In the genomic region with DNA sequence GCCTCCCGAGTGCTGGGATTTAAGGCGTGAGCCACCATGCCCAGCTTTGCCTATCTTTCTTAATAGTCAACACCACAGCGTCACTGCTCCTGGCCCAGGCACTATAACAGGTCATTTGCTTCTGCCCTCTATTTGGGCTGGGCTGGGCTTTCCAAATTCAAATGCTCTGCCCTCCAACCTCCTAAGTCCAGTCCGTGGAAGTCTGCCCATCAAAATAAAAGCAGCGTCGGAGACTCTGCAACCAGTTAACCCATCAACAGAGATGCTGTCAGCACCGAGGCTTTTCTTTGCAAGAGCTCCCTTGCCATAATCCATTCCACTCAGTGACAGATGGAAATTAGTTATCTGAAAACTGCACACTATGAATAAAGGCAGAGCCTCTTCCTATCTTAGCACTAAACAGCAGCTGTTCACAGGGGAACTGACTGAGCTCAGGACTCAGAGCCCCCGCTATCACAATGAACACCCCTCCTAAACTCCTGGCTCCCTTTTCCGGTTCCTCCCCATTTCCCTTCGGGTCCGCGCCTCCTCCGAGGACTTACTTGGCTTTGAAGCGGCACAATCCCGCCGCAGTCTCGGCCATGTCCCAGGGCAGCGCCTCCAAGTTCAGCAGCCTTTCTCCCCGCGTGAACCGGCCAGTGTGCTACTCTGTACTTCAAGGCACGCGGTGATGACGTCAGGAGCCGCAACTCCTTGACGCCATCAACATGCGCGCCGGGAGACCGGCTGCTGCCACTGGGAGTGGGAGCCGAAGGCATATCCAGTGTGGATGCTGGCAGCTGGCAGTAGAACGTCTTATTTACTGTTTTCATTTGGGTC, we compare ENCODE assay signal across 8 mouse cellular contexts. TPM values are rescaled to one million over a fixed set of nuclear protein-coding genes. Genes with fewer than 3 reads are reported as not detected.
A peak's percentile ranks its signal among the peaks of the same experiment; 100 is the strongest.
DNase-seq lines count a peak whose midpoint lies in the region; ATAC-seq and TF ChIP-seq lines count a peak whose summit lies in the region.

Gene Tbl3, minus strand, starts transcription at position 679 of the 819 bp plus-strand sequence.

- peak; percentile 38; the same call in 1 of the 2 replicates for TF ChIP-seq EP300 in liver, embryonic 14.5 days (IDR thresholded peaks at IDR 0.05; ENCODE audit: low read depth)
- no peak for TF ChIP-seq EP300 in stomach, postnatal 0 days (optimal IDR thresholded peaks at IDR 0.05)

- 5% methylated on average over 32 of the region's 32 CpGs for WGBS in forebrain, embryonic 10.5 days
- 3% methylated on average over 32 of the region's 32 CpGs for WGBS in heart, embryonic 15.5 days
- WGBS in liver, embryonic 14.5 days (ENCODE audit: insufficient replicate concordance), result 1% methylated on average over 32 of the region's 32 CpGs
- 4% methylated on average over 32 of the region's 32 CpGs for WGBS in neural tube, embryonic 11.5 days
- WGBS in stomach, postnatal 0 days, result 2% methylated on average over 32 of the region's 32 CpGs

- H3K27me3 ChIP-seq in forebrain, embryonic 10.5 days (ENCODE audit: poor library complexity, severe bottlenecking), result no peaks in the 10 kb centered on the region
- no peaks in the 10 kb centered on the region for H3K27me3 ChIP-seq in heart, embryonic 15.5 days
- H3K27me3 ChIP-seq in liver, embryonic 14.5 days (ENCODE audit: control insufficient read depth, insufficient read depth, low read length), result no peaks in the 10 kb centered on the region
- H3K27me3 ChIP-seq in neural tube, embryonic 11.5 days (ENCODE audit: control insufficient read depth, insufficient read depth, low read length), result no peaks in the 10 kb centered on the region
- H3K27me3 ChIP-seq in stomach, postnatal 0 days (ENCODE audit: control insufficient read depth, insufficient read depth, low read length), result no peaks in the 10 kb centered on the region

- H3K9ac ChIP-seq in heart, embryonic 15.5 days, result peak within 1 kb of the TSS; percentile 77
- peak within 1 kb of the TSS; percentile 83 for H3K9ac ChIP-seq in liver, embryonic 14.5 days (replicated peaks)
- peak within 1 kb of the TSS; percentile 67 for H3K9ac ChIP-seq in neural tube, embryonic 11.5 days (ENCODE audit: low read length)
- peak within 1 kb of the TSS; percentile 72 for H3K9ac ChIP-seq in stomach, postnatal 0 days (ENCODE audit: low read length)

- H3K36me3 ChIP-seq in forebrain, embryonic 10.5 days (replicated peaks), result peaks cover 36% of the 10 kb centered on the region
- peaks cover 22% of the 10 kb centered on the region for H3K36me3 ChIP-seq in heart, embryonic 15.5 days
- peaks cover 6% of the 10 kb centered on the region for H3K36me3 ChIP-seq in liver, embryonic 14.5 days (replicated peaks; ENCODE audit: control insufficient read depth, insufficient read depth, low read depth)
- peaks cover 6% of the 10 kb centered on the region for H3K36me3 ChIP-seq in neural tube, embryonic 11.5 days (ENCODE audit: control insufficient read depth, insufficient read depth, low read length)
- H3K36me3 ChIP-seq in stomach, postnatal 0 days (ENCODE audit: control insufficient read depth, insufficient read depth, low read length), result peaks cover 13% of the 10 kb centered on the region

- no peak; the same call in 1 of the 2 replicates for TF ChIP-seq CTCF in liver, embryonic 14.5 days (IDR thresholded peaks at IDR 0.05; ENCODE audit: low read depth)
- TF ChIP-seq CTCF in stomach, postnatal 0 days (IDR thresholded peaks at IDR 0.05; ENCODE audit: low read depth), result no peak

- H3K9me3 ChIP-seq in forebrain, embryonic 10.5 days, result no peaks in the 10 kb centered on the region
- H3K9me3 ChIP-seq in heart, embryonic 15.5 days (replicated peaks), result no peaks in the 10 kb centered on the region
- no peaks in the 10 kb centered on the region for H3K9me3 ChIP-seq in liver, embryonic 14.5 days (ENCODE audit: control insufficient read depth, low read length)
- no peaks in the 10 kb centered on the region for H3K9me3 ChIP-seq in neural tube, embryonic 11.5 days (ENCODE audit: control insufficient read depth, low read length)
- no peaks in the 10 kb centered on the region for H3K9me3 ChIP-seq in stomach, postnatal 0 days (ENCODE audit: control insufficient read depth, low read length)

- DNase-seq in CD4-positive, CD25-positive, alpha-beta regulatory T cell, adult 2 months (ENCODE audit: low read depth, low spot score), result peak; percentile 95
- peak; percentile 86 for DNase-seq in c-Kit-negative CD71-positive TER-119-positive erythroid progenitor cells, embryonic 14.5 days (ENCODE audit: low read depth, low spot score)
- peak; percentile 94 for DNase-seq in forebrain, embryonic 10.5 days (ENCODE audit: extremely low spot score, low spot score)
- DNase-seq in kidney, postnatal 25 days, result peak; percentile 96
- DNase-seq in liver, embryonic 14.5 days (ENCODE audit: low read depth in 3 of 3, low spot score in 3 of 3), result peak; percentile 85 to 90 (median 88)
- DNase-seq in neural tube, embryonic 11.5 days (ENCODE audit: low spot score), result peak; percentile 96
- peak; percentile 96 for DNase-seq in stomach, postnatal 0 days (ENCODE audit: low spot score)

- H3K4me1 ChIP-seq in forebrain, embryonic 10.5 days, result peaks cover 19% of the 10 kb centered on the region
- H3K4me1 ChIP-seq in heart, embryonic 15.5 days (replicated peaks), result peaks cover 18% of the 10 kb centered on the region
- H3K4me1 ChIP-seq in liver, embryonic 14.5 days (replicated peaks; ENCODE audit: control insufficient read depth in 2 of 2, insufficient read depth in 2 of 2, low read length in 1 of 2), result peaks cover 12 to 14% of the 10 kb centered on the region in 2 experiments
- H3K4me1 ChIP-seq in neural tube, embryonic 11.5 days (ENCODE audit: control insufficient read depth, insufficient read depth, low read length), result 0 out of 2 replicates have a peak, but pooled peaks cover 3% of the 10 kb centered on the region
- H3K4me1 ChIP-seq in stomach, postnatal 0 days (replicated peaks; ENCODE audit: control insufficient read depth, insufficient read depth), result no peaks in the 10 kb centered on the region

- peak within 1 kb of the TSS; percentile 92 for H3K4me3 ChIP-seq in forebrain, embryonic 10.5 days
- H3K4me3 ChIP-seq in heart, embryonic 15.5 days, result peak within 1 kb of the TSS; percentile 81
- peak within 1 kb of the TSS; percentile 72 to 86 for H3K4me3 ChIP-seq in liver, embryonic 14.5 days (ENCODE audit: insufficient read depth in 1 of 2, low read depth in 2 of 2, low read length in 2 of 2)
- H3K4me3 ChIP-seq in neural tube, embryonic 11.5 days (ENCODE audit: low read depth, low read length), result peak within 1 kb of the TSS; percentile 75
- H3K4me3 ChIP-seq in stomach, postnatal 0 days (ENCODE audit: low read depth, low read length), result peak within 1 kb of the TSS; percentile 66

- ATAC-seq in heart, embryonic 15.5 days (replicated peaks; ENCODE audit: insufficient number of reproducible peaks, insufficient read depth, low FRiP score, low read depth), result peak; percentile 81
- ATAC-seq in liver, embryonic 14.5 days (ENCODE audit: insufficient read depth), result peak; percentile 89
- peak; percentile 87 for ATAC-seq in neural tube, embryonic 11.5 days (ENCODE audit: insufficient read depth, low FRiP score, low TSS enrichment)
- peak; percentile 85 for ATAC-seq in stomach, postnatal 0 days (ENCODE audit: low FRiP score, low TSS enrichment)

- peak within 1 kb of the TSS; percentile 84 for H3K4me2 ChIP-seq in heart, embryonic 15.5 days
- H3K4me2 ChIP-seq in liver, embryonic 14.5 days (ENCODE audit: low read depth), result peak within 1 kb of the TSS; percentile 97
- H3K4me2 ChIP-seq in neural tube, embryonic 11.5 days (ENCODE audit: low read depth), result peak within 1 kb of the TSS; percentile 78
- peak within 1 kb of the TSS; percentile 77 for H3K4me2 ChIP-seq in stomach, postnatal 0 days (replicated peaks; ENCODE audit: low read depth)

- peak within 1 kb of the TSS; percentile 90 for H3K27ac ChIP-seq in forebrain, embryonic 10.5 days
- peak within 1 kb of the TSS; percentile 91 for H3K27ac ChIP-seq in heart, embryonic 15.5 days
- H3K27ac ChIP-seq in liver, embryonic 14.5 days, result peak within 1 kb of the TSS; percentile 90
- peak within 1 kb of the TSS; percentile 40 for H3K27ac ChIP-seq in neural tube, embryonic 11.5 days (ENCODE audit: low read depth, low read length)
- H3K27ac ChIP-seq in stomach, postnatal 0 days (replicated peaks), result peak within 1 kb of the TSS; percentile 86

RNA-seq across cellular contexts. Expression of gene Tbl3, which starts in this region (rescaled TPM):
- polyA plus RNA-seq in forebrain, embryonic 10.5 days (2016; fragmentation: Nextera tagmentation; extraction: Ambion mirVana), result 162 and 167 TPM in 2 replicates
- 34.4 and 50.9 TPM in 2 replicates for polyA plus RNA-seq in heart, embryonic 15.5 days (2015; fragmentation: Nextera tagmentation; extraction: Ambion mirVana)
- polyA plus RNA-seq in liver, embryonic 14.5 days (2012; rRNA removed), result 20.5 and 26.8 TPM in 2 replicates
- polyA plus RNA-seq in liver, embryonic 14.5 days (2014; fragmentation: Nextera tagmentation; extraction: Ambion mirVana), result 31.3 and 33.4 TPM in 2 replicates
- polyA plus RNA-seq in neural tube, embryonic 11.5 days (2014; fragmentation: Nextera tagmentation; extraction: Ambion mirVana), result 110 and 131 TPM in 2 replicates
- polyA plus RNA-seq in stomach, postnatal 0 days (2015; fragmentation: Nextera tagmentation; extraction: Ambion mirVana), result 33.7 and 36.3 TPM in 2 replicates

Comparison
In these comparisons a context has a peak if more than half of its experiments do, and no peak if none do; other contexts are left out.
1. Peak in every context shown above with its lines: DNase-seq, ATAC-seq, H3K4me3 ChIP-seq and H3K27ac ChIP-seq.
2. H3K27ac ChIP-seq: peak in every context shown above with its lines; median percentile 91 in heart, embryonic 15.5 days; 90 in forebrain, embryonic 10.5 days; 90 in liver, embryonic 14.5 days; 86 in stomach, postnatal 0 days; 40 in neural tube, embryonic 11.5 days.